Mouse (Mus musculus): Measurements from ENCODE around the gene Nfkbid. TPM values are rescaled to one million over a fixed set of nuclear protein-coding genes. Genes with fewer than 3 reads are reported as not detected.

The Nfkbid gene
- polyA plus RNA-seq (2016; fragmentation: Nextera tagmentation; extraction: Ambion mirVana), result 0.97 and 1.4 TPM in 2 replicates

DNA sequence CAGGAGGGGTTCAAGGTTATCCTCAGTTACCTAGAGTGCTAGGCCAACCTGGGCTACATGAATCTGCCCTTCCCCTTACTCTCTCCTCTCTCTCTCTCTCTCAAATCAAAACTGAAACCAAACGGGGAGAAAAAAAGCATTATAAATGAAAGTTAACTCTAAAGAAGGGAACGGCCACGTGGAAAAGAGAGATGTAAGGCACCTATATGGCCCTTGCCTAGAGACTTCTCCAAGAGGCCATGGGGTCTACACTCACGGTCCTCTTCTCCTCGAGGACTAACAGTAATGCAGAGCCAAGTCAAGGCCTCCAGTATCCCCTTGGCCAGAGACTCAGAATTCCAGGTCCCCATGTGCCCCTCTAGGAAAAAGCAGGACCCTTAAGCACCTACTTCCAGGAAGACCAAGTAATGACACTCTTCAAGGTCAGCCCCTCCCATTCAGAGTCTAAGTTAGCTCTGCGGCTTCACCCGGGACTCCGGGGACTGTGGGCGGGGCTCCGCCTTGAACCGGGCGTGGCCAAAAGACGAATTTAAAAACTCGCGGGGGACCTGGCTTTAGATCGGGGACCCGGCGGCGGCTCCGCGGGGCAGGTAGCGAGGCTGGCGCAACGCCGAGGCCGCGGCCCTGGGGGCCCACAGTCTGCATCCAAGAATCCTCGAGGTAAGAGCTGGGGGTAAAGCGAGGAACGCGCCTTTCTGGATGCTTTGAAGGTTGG lies at the start of gene Nfkbid:
Gene Nfkbid, plus strand, starts transcription at position 558 of the 715 bp plus-strand sequence.
- Histone ChIP-seq H3K9ac (peak within 1 kb of the TSS; percentile 59), H3K4me1 (peaks cover 19% of the 10 kb centered on the region), H3K9me3 (no peaks in the 10 kb centered on the region), H3K27ac (no peak within 1 kb of the TSS), H3K4me3 (replicated peaks) (peak within 1 kb of the TSS; percentile 60), H3K27me3 (peaks cover 29% of the 10 kb centered on the region), H3K4me2 (peak within 1 kb of the TSS; percentile 93), H3K36me3 (replicated peaks) (peaks cover 10% of the 10 kb centered on the region; the same call in 1 of the 2 replicates)
- WGBS, result 9% methylated on average over 31 of the region's 31 CpGs
- peak; percentile 51 for ATAC-seq (ENCODE audit: low FRiP score)

DNA sequence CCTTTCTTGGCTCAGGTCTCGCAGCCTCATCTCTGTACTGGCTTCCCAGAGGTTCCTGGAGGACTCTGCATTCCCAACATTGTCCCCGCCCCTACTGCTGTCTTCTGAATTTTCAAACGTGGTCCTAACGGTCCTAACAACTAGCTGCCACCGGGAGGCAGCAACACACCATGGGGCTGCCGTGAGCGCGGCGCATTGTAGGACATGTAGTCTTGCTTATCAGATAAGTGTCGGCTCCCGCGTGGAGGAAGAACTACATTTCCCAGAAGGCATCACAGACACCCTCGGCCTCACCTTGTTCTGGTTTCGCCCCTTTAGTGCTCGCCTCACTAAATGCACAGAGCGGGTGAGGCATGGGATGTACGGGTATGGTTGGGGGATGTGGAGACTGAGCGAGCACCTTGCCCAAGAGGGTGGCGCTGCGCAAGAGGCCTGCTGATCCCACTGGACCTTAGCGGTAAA lies 48.0 kb upstream of the Nfkbid start:
- peak overlapping the region; percentile 75 for H3K27ac ChIP-seq
- H3K4me1 ChIP-seq, result peaks cover 5% of the 10 kb centered on the region
- no peaks in the 10 kb centered on the region for H3K36me3 ChIP-seq (replicated peaks)
- H3K27me3 ChIP-seq, result 0 out of 2 replicates have a peak, but pooled peaks cover 3% of the 10 kb centered on the region
- H3K4me3 ChIP-seq (replicated peaks), result peak overlapping the region; percentile 45
- WGBS, result under 1% methylated on average over 21 of the region's 21 CpGs
- no peaks in the 10 kb centered on the region for H3K9me3 ChIP-seq
- peak overlapping the region; percentile 52 for H3K9ac ChIP-seq
- ATAC-seq (ENCODE audit: low FRiP score), result peak; percentile 99
- H3K4me2 ChIP-seq, result peak overlapping the region; percentile 61

DNA sequence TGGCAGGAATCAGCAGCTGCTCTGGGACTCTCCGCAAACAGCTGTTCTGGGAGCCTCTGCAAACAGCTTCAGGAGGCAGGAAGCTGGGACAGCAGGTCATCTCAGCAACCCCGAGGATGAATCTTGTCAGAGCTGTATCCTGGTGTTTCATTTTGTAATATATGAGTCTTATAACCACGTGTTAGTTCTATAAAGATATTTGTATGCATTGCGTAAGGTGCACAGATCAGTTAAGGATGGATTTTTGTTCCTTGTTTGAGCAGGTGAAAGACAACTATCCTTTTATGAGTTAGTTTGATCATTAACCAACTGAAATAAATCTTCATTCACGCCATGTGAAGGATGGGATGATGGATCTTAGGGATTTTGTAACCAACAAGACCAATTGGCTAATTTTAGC lies 41.5 kb upstream of the Nfkbid start:
- WGBS, result 68% methylated on average over 5 of the region's 5 CpGs
- no peak for ATAC-seq (ENCODE audit: low FRiP score)
- H3K4me1 ChIP-seq, result no peaks in the 10 kb centered on the region
- no peak overlapping the region for H3K27ac ChIP-seq
- no peak overlapping the region for H3K4me3 ChIP-seq (replicated peaks)
- no peak overlapping the region for H3K9ac ChIP-seq
- H3K36me3 ChIP-seq (replicated peaks), result no peaks in the 10 kb centered on the region
- H3K9me3 ChIP-seq, result no peaks in the 10 kb centered on the region
- 0 out of 2 replicates have a peak, but pooled peaks cover 3% of the 10 kb centered on the region for H3K27me3 ChIP-seq
- H3K4me2 ChIP-seq, result no peak overlapping the region

- Histone ChIP-seq H3K36me3 (replicated peaks) (no peaks in the 10 kb centered on the region), H3K4me3 (replicated peaks) (no peak overlapping the region), H3K27ac (no peak overlapping the region), H3K9me3 (no peaks in the 10 kb centered on the region), H3K4me2 (no peak overlapping the region), H3K27me3 (no peaks in the 10 kb centered on the region), H3K4me1 (no peaks in the 10 kb centered on the region), H3K9ac (no peak overlapping the region)
- WGBS, result 84% methylated on average over 9 of the region's 9 CpGs
- no peak for ATAC-seq (ENCODE audit: low FRiP score)
Observed at GRCm38 (mm10) chr7:30384106-30384505, 37.4 kb upstream of the Nfkbid start.

DNA sequence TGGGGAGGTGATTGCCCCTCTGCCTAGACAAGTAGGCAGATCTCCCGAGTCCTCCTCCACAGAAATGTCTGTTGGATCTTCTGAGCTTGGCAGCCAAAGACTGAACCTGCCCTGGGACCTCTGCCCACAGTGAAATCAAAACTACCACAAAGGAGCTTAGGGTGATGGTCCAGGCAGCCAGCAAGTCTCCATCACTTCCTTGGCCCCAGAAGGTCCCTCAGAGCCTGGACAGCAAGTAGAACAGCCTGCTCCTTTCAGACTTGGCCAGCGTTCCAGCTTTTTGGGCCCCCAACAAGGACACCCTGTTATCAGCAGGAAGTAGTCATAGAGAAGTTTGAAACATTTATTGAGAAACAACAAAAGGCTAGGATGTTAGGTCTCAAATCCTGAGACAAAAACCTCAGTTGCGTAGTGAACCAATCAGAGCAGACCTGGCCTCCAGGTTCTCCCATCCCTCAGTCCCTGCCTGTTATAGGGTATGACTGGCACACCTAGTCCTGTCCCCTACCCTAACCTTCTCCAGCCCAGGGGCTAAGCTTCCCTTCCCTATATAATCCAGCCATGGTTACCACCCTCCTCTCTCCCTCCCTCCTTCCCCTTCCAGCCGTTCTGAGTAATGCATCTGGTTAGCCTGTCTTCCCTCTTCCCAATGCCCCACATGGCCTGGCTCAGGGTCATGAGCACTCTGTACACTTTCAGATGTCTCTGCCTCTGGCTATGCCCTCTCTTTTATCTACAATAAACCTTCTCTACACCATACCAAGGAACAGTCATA lies 28.6 kb upstream of the Nfkbid start:
- Histone ChIP-seq H3K9me3 (no peaks in the 10 kb centered on the region), H3K4me1 (no peaks in the 10 kb centered on the region), H3K27me3 (no peaks in the 10 kb centered on the region; the same call in 1 of the 2 replicates), H3K36me3 (replicated peaks) (no peaks in the 10 kb centered on the region), H3K4me3 (replicated peaks) (no peak overlapping the region), H3K27ac (no peak overlapping the region), H3K9ac (no peak overlapping the region), H3K4me2 (no peak overlapping the region)
- no peak for ATAC-seq (ENCODE audit: low FRiP score)
- 74% methylated on average over 4 of the region's 4 CpGs for WGBS

- Histone ChIP-seq H3K27me3 (no peaks in the 10 kb centered on the region; the same call in 1 of the 2 replicates), H3K9ac (no peak overlapping the region), H3K4me1 (no peaks in the 10 kb centered on the region), H3K4me3 (replicated peaks) (no peak overlapping the region), H3K4me2 (no peak overlapping the region), H3K36me3 (replicated peaks) (no peaks in the 10 kb centered on the region), H3K9me3 (no peaks in the 10 kb centered on the region), H3K27ac (no peak overlapping the region)
- 87% methylated on average over 4 of the region's 4 CpGs for WGBS
- ATAC-seq (ENCODE audit: low FRiP score), result no peak
Observed at GRCm38 (mm10) chr7:30393631-30394030, 27.9 kb upstream of the Nfkbid start.

- Histone ChIP-seq H3K27ac (no peak overlapping the region), H3K9me3 (no peaks in the 10 kb centered on the region), H3K4me1 (0 out of 2 replicates have a peak, but pooled peaks cover 3% of the 10 kb centered on the region), H3K4me3 (replicated peaks) (no peak overlapping the region), H3K4me2 (no peak overlapping the region), H3K36me3 (replicated peaks) (no peaks in the 10 kb centered on the region), H3K27me3 (no peaks in the 10 kb centered on the region; the same call in 1 of the 2 replicates), H3K9ac (no peak overlapping the region)
- WGBS, result 74% methylated on average over 11 of the region's 11 CpGs
- no peak for ATAC-seq (ENCODE audit: low FRiP score)
Observed at GRCm38 (mm10) chr7:30394379-30394778, 27.2 kb upstream of the Nfkbid start.

GRCm38 (mm10) chr7:30394871-30395270 lies 26.7 kb upstream of the Nfkbid start:
- no peaks in the 10 kb centered on the region; the same call in 1 of the 2 replicates for H3K27me3 ChIP-seq
- no peaks in the 10 kb centered on the region for H3K36me3 ChIP-seq (replicated peaks)
- H3K4me2 ChIP-seq, result no peak overlapping the region
- no peak overlapping the region for H3K4me3 ChIP-seq (replicated peaks)
- no peak for ATAC-seq (ENCODE audit: low FRiP score)
- 0 out of 2 replicates have a peak, but pooled peaks cover 3% of the 10 kb centered on the region for H3K4me1 ChIP-seq
- H3K27ac ChIP-seq, result no peak overlapping the region
- WGBS, result 40% methylated on average over 2 of the region's 2 CpGs
- no peaks in the 10 kb centered on the region for H3K9me3 ChIP-seq
- no peak overlapping the region for H3K9ac ChIP-seq

- Histone ChIP-seq H3K4me1 (0 out of 2 replicates have a peak, but pooled peaks cover 3% of the 10 kb centered on the region), H3K9me3 (no peaks in the 10 kb centered on the region), H3K9ac (no peak overlapping the region), H3K36me3 (replicated peaks) (no peaks in the 10 kb centered on the region), H3K4me3 (replicated peaks) (no peak overlapping the region), H3K27ac (no peak overlapping the region), H3K4me2 (no peak overlapping the region), H3K27me3 (0 out of 2 replicates have a peak, but pooled peaks cover 5% of the 10 kb centered on the region)
- 61% methylated on average over 7 of the region's 7 CpGs for WGBS
- no peak for ATAC-seq (ENCODE audit: low FRiP score)
Observed at GRCm38 (mm10) chr7:30399671-30400070, 21.9 kb upstream of the Nfkbid start.

DNA sequence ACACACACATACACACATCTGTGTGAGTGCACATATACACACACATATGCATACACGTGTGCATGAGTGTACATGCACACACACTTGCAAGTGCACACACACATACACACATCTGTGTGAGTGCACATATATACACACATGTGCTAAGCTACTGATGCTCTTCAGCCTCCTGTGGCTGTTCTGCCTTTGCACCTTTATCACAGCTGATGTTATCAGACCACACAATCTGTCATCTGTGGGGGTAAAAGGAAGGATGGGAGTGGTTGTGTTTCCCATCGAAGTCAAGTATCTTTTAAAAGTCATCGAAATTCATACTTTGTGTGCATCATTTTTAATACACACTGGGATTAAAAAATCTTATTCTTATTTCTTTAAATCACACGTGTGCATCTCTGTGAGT lies 19.2 kb upstream of the Nfkbid start:
- H3K4me1 ChIP-seq, result 0 out of 2 replicates have a peak, but pooled peaks cover 3% of the 10 kb centered on the region
- H3K4me2 ChIP-seq, result no peak overlapping the region
- H3K9ac ChIP-seq, result no peak overlapping the region
- H3K27ac ChIP-seq, result no peak overlapping the region
- no peaks in the 10 kb centered on the region for H3K9me3 ChIP-seq
- no peak overlapping the region for H3K4me3 ChIP-seq (replicated peaks)
- 73% methylated on average over 4 of the region's 4 CpGs for WGBS
- H3K27me3 ChIP-seq, result 0 out of 2 replicates have a peak, but pooled peaks cover 8% of the 10 kb centered on the region
- no peak for ATAC-seq (ENCODE audit: low FRiP score)
- H3K36me3 ChIP-seq (replicated peaks), result no peaks in the 10 kb centered on the region

DNA sequence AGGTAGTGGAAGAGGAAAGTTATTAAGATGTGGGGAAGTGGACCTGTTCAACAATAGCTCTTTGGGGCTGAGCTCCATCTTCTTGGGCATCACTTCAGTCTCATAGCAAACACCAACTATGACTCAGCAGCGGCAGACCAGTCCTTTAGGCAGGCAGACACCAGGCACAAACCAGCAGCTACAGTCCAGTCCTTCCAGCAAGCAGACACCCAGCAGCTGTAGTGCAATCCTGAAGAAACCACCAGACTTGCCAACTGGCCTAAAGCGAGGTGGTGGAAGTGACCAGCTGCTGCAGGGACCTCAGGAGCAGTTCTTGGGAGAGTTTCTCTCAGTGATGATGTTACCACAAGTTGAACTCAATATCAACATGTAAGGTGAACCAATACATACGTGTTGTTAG lies 12.9 kb upstream of the Nfkbid start:
- H3K4me1 ChIP-seq, result no peaks in the 10 kb centered on the region
- peaks cover 4% of the 10 kb centered on the region; the same call in 1 of the 2 replicates for H3K27me3 ChIP-seq
- WGBS, result 83% methylated on average over 3 of the region's 3 CpGs
- no peak overlapping the region for H3K4me3 ChIP-seq (replicated peaks)
- H3K36me3 ChIP-seq (replicated peaks), result no peaks in the 10 kb centered on the region
- H3K9me3 ChIP-seq, result no peaks in the 10 kb centered on the region
- ATAC-seq (ENCODE audit: low FRiP score), result no peak
- no peak overlapping the region for H3K9ac ChIP-seq
- no peak overlapping the region for H3K4me2 ChIP-seq
- no peak overlapping the region for H3K27ac ChIP-seq

DNA sequence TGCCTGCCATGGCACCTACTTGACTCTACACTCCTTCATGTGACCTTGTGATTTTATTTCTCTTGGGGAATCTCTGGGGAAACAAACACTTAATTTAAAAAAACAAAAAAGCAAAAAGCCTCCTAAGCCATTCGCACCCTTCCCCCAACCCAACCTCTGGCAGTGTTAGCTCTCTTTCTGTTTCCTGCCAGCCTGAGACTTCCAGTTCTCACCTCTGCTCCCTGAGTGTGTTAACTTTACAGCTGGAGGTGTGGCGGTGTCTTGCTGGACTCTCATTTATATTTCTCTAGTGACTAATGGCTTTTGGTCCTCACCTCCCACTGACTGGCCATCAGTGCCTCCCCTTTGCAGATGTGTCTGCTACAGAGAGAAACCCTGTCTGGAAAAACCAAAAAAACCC lies 11.7 kb upstream of the Nfkbid start:
- Histone ChIP-seq H3K9me3 (no peaks in the 10 kb centered on the region), H3K4me2 (no peak overlapping the region), H3K9ac (no peak overlapping the region), H3K4me1 (no peaks in the 10 kb centered on the region), H3K4me3 (replicated peaks) (no peak overlapping the region), H3K36me3 (replicated peaks) (no peaks in the 10 kb centered on the region), H3K27ac (no peak overlapping the region), H3K27me3 (peaks cover 4% of the 10 kb centered on the region; the same call in 1 of the 2 replicates)
- ATAC-seq (ENCODE audit: low FRiP score), result no peak
- 84% methylated on average over 2 of the region's 2 CpGs for WGBS
